Mouse (Mus musculus): ENCODE data around the gene Pramef12. TPM values are rescaled to one million over a fixed set of nuclear protein-coding genes. Genes with fewer than 3 reads are reported as not detected.

Gene Pramef12
- 0.29 TPM in 1 of 2 replicates, not detected in the other for polyA plus RNA-seq (2014; fragmentation: Nextera tagmentation; extraction: Ambion mirVana)

- WGBS = 71% methylated on average over 9 of the region's 9 CpGs
Measured at GRCm38 (mm10) chr4:144408290-144408689, at the start of gene Pramef12. Gene Pramef12 (minus strand): TSS chr4:144408464.

GRCm38 (mm10) chr4:144453217-144453616 is 45.0 kb upstream of the Pramef12 start, which contains the start of gene Gm9944:
Gene Gm9944 (minus strand): TSS chr4:144453317.
- no peaks in the 10 kb centered on the region for H3K4me1 ChIP-seq (ENCODE audit: control insufficient read depth, insufficient read depth, low read length)
- ATAC-seq (ENCODE audit: insufficient number of reproducible peaks, low FRiP score, low TSS enrichment, low read depth) (no peak), DNase-seq (ENCODE audit: low spot score) (no peak)
- H3K27ac ChIP-seq (replicated peaks; ENCODE audit: low read depth, low read length) = no peak within 1 kb of the TSS
- no peaks in the 10 kb centered on the region for H3K36me3 ChIP-seq (ENCODE audit: control insufficient read depth, insufficient read depth, low read length)
- no peak within 1 kb of the TSS for H3K4me2 ChIP-seq (ENCODE audit: low read depth, severe bottlenecking)
- H3K9ac ChIP-seq (ENCODE audit: low read length) = no peak within 1 kb of the TSS
- WGBS = 78% methylated on average over 2 of the region's 2 CpGs
- H3K27me3 ChIP-seq (ENCODE audit: control insufficient read depth, insufficient read depth, low read length) = no peaks in the 10 kb centered on the region
- no peak within 1 kb of the TSS for H3K4me3 ChIP-seq (ENCODE audit: low read depth, low read length)
- H3K9me3 ChIP-seq (ENCODE audit: control insufficient read depth, low read length) = no peaks in the 10 kb centered on the region

More at GRCm38 (mm10) chr4:144408290-144408689, at the start of gene Pramef12:
- Histone ChIP-seq H3K9me3 (ENCODE audit: control insufficient read depth, low read length) (no peaks in the 10 kb centered on the region), H3K27me3 (ENCODE audit: control insufficient read depth, insufficient read depth, low read length) (no peaks in the 10 kb centered on the region), H3K4me3 (ENCODE audit: low read depth, low read length) (no peak within 1 kb of the TSS), H3K4me2 (ENCODE audit: low read depth, severe bottlenecking) (no peak within 1 kb of the TSS), H3K27ac (replicated peaks; ENCODE audit: low read depth, low read length) (no peak within 1 kb of the TSS), H3K36me3 (ENCODE audit: control insufficient read depth, insufficient read depth, low read length) (no peaks in the 10 kb centered on the region), H3K9ac (ENCODE audit: low read length) (no peak within 1 kb of the TSS), H3K4me1 (ENCODE audit: control insufficient read depth, insufficient read depth, low read length) (no peaks in the 10 kb centered on the region)
- DNase-seq (ENCODE audit: low spot score) (no peak), ATAC-seq (ENCODE audit: insufficient number of reproducible peaks, low FRiP score, low TSS enrichment, low read depth) (no peak)

- H3K4me2 ChIP-seq (ENCODE audit: low read depth, severe bottlenecking) = no peak overlapping the region
- no peaks in the 10 kb centered on the region for H3K27me3 ChIP-seq (ENCODE audit: control insufficient read depth, insufficient read depth, low read length)
- no peaks in the 10 kb centered on the region for H3K4me1 ChIP-seq (ENCODE audit: control insufficient read depth, insufficient read depth, low read length)
- no peak overlapping the region for H3K4me3 ChIP-seq (ENCODE audit: low read depth, low read length)
- ATAC-seq (ENCODE audit: insufficient number of reproducible peaks, low FRiP score, low TSS enrichment, low read depth) (no peak), DNase-seq (ENCODE audit: low spot score) (no peak)
- H3K27ac ChIP-seq (replicated peaks; ENCODE audit: low read depth, low read length) = no peak overlapping the region
- H3K9me3 ChIP-seq (ENCODE audit: control insufficient read depth, low read length) = no peaks in the 10 kb centered on the region
- H3K36me3 ChIP-seq (ENCODE audit: control insufficient read depth, insufficient read depth, low read length) = no peaks in the 10 kb centered on the region
- 64% methylated on average over 2 of the region's 2 CpGs for WGBS
- no peak overlapping the region for H3K9ac ChIP-seq (ENCODE audit: low read length)
Measured at GRCm38 (mm10) chr4:144448546-144448945, 40.3 kb upstream of the Pramef12 start.

GRCm38 (mm10) chr4:144441582-144441981 is 33.3 kb upstream of the Pramef12 start:
- DNase-seq (ENCODE audit: low spot score) = no peak
- whole genome bisulfite sequencing = 64% methylated on average over 1 of the region's 1 CpGs
- Histone ChIP-seq H3K4me2 (ENCODE audit: low read depth, severe bottlenecking) (no peak overlapping the region), H3K27me3 (ENCODE audit: control insufficient read depth, insufficient read depth, low read length) (no peaks in the 10 kb centered on the region), H3K4me1 (ENCODE audit: control insufficient read depth, insufficient read depth, low read length) (no peaks in the 10 kb centered on the region), H3K4me3 (ENCODE audit: low read depth, low read length) (no peak overlapping the region), H3K9me3 (ENCODE audit: control insufficient read depth, low read length) (no peaks in the 10 kb centered on the region), H3K36me3 (ENCODE audit: control insufficient read depth, insufficient read depth, low read length) (no peaks in the 10 kb centered on the region), H3K27ac (replicated peaks; ENCODE audit: low read depth, low read length) (no peak overlapping the region), H3K9ac (ENCODE audit: low read length) (no peak overlapping the region)
- ATAC-seq (ENCODE audit: insufficient number of reproducible peaks, low FRiP score, low TSS enrichment, low read depth) = no peak

- no peaks in the 10 kb centered on the region for H3K4me1 ChIP-seq (ENCODE audit: control insufficient read depth, insufficient read depth, low read length)
- H3K27ac ChIP-seq (replicated peaks; ENCODE audit: low read depth, low read length) = no peak overlapping the region
- ATAC-seq (ENCODE audit: insufficient number of reproducible peaks, low FRiP score, low TSS enrichment, low read depth) = no peak
- no peak for DNase-seq (ENCODE audit: low spot score)
- H3K9me3 ChIP-seq (ENCODE audit: control insufficient read depth, low read length) = no peaks in the 10 kb centered on the region
- no peak overlapping the region for H3K4me2 ChIP-seq (ENCODE audit: low read depth, severe bottlenecking)
- WGBS = 93% methylated on average over 4 of the region's 4 CpGs
- no peak overlapping the region for H3K9ac ChIP-seq (ENCODE audit: low read length)
- no peaks in the 10 kb centered on the region for H3K27me3 ChIP-seq (ENCODE audit: control insufficient read depth, insufficient read depth, low read length)
- no peak overlapping the region for H3K4me3 ChIP-seq (ENCODE audit: low read depth, low read length)
- H3K36me3 ChIP-seq (ENCODE audit: control insufficient read depth, insufficient read depth, low read length) = no peaks in the 10 kb centered on the region
Measured at GRCm38 (mm10) chr4:144441095-144441494, 32.8 kb upstream of the Pramef12 start.

GRCm38 (mm10) chr4:144438672-144439071 is 30.4 kb upstream of the Pramef12 start, which contains the start of gene 1700012P22Rik:
Gene 1700012P22Rik (minus strand): TSS chr4:144438772.
- DNase-seq (ENCODE audit: low spot score) (no peak), ATAC-seq (ENCODE audit: insufficient number of reproducible peaks, low FRiP score, low TSS enrichment, low read depth) (no peak)
- no peak within 1 kb of the TSS for H3K4me2 ChIP-seq (ENCODE audit: low read depth, severe bottlenecking)
- no peaks in the 10 kb centered on the region for H3K9me3 ChIP-seq (ENCODE audit: control insufficient read depth, low read length)
- H3K36me3 ChIP-seq (ENCODE audit: control insufficient read depth, insufficient read depth, low read length) = no peaks in the 10 kb centered on the region
- no peaks in the 10 kb centered on the region for H3K4me1 ChIP-seq (ENCODE audit: control insufficient read depth, insufficient read depth, low read length)
- H3K4me3 ChIP-seq (ENCODE audit: low read depth, low read length) = no peak within 1 kb of the TSS
- no peak within 1 kb of the TSS for H3K9ac ChIP-seq (ENCODE audit: low read length)
- H3K27me3 ChIP-seq (ENCODE audit: control insufficient read depth, insufficient read depth, low read length) = no peaks in the 10 kb centered on the region
- no peak within 1 kb of the TSS for H3K27ac ChIP-seq (replicated peaks; ENCODE audit: low read depth, low read length)

- Histone ChIP-seq H3K27me3 (ENCODE audit: control insufficient read depth, insufficient read depth, low read length) (no peaks in the 10 kb centered on the region), H3K9ac (ENCODE audit: low read length) (no peak overlapping the region)
- 89% methylated on average over 5 of the region's 5 CpGs for WGBS
Measured at GRCm38 (mm10) chr4:144433216-144433615, 25.0 kb upstream of the Pramef12 start.

GRCm38 (mm10) chr4:144430723-144431122 is 22.5 kb upstream of the Pramef12 start:
- Histone ChIP-seq H3K9ac (ENCODE audit: low read length) (no peak overlapping the region), H3K4me1 (ENCODE audit: control insufficient read depth, insufficient read depth, low read length) (no peaks in the 10 kb centered on the region), H3K27ac (replicated peaks; ENCODE audit: low read depth, low read length) (no peak overlapping the region), H3K36me3 (ENCODE audit: control insufficient read depth, insufficient read depth, low read length) (no peaks in the 10 kb centered on the region), H3K4me2 (ENCODE audit: low read depth, severe bottlenecking) (no peak overlapping the region), H3K4me3 (ENCODE audit: low read depth, low read length) (no peak overlapping the region), H3K27me3 (ENCODE audit: control insufficient read depth, insufficient read depth, low read length) (no peaks in the 10 kb centered on the region), H3K9me3 (ENCODE audit: control insufficient read depth, low read length) (no peaks in the 10 kb centered on the region)
- WGBS = 86% methylated on average over 2 of the region's 2 CpGs
- ATAC-seq (ENCODE audit: insufficient number of reproducible peaks, low FRiP score, low TSS enrichment, low read depth) (no peak), DNase-seq (ENCODE audit: low spot score) (no peak)

More at GRCm38 (mm10) chr4:144433216-144433615, 25.0 kb upstream of the Pramef12 start:
- Histone ChIP-seq H3K27ac (replicated peaks; ENCODE audit: low read depth, low read length) (no peak overlapping the region), H3K4me1 (ENCODE audit: control insufficient read depth, insufficient read depth, low read length) (no peaks in the 10 kb centered on the region), H3K9me3 (ENCODE audit: control insufficient read depth, low read length) (no peaks in the 10 kb centered on the region), H3K36me3 (ENCODE audit: control insufficient read depth, insufficient read depth, low read length) (no peaks in the 10 kb centered on the region), H3K4me2 (ENCODE audit: low read depth, severe bottlenecking) (no peak overlapping the region), H3K4me3 (ENCODE audit: low read depth, low read length) (no peak overlapping the region)
- DNase-seq (ENCODE audit: low spot score) = no peak
- ATAC-seq (ENCODE audit: insufficient number of reproducible peaks, low FRiP score, low TSS enrichment, low read depth) = no peak

- no peaks in the 10 kb centered on the region for H3K27me3 ChIP-seq (ENCODE audit: control insufficient read depth, insufficient read depth, low read length)
- 16% methylated on average over 3 of the region's 3 CpGs for WGBS
- no peaks in the 10 kb centered on the region for H3K9me3 ChIP-seq (ENCODE audit: control insufficient read depth, low read length)
- no peak overlapping the region for H3K4me2 ChIP-seq (ENCODE audit: low read depth, severe bottlenecking)
- H3K4me1 ChIP-seq (ENCODE audit: control insufficient read depth, insufficient read depth, low read length) = no peaks in the 10 kb centered on the region
- ATAC-seq (ENCODE audit: insufficient number of reproducible peaks, low FRiP score, low TSS enrichment, low read depth) = no peak
- H3K27ac ChIP-seq (replicated peaks; ENCODE audit: low read depth, low read length) = no peak overlapping the region
- no peak overlapping the region for H3K4me3 ChIP-seq (ENCODE audit: low read depth, low read length)
- no peak overlapping the region for H3K9ac ChIP-seq (ENCODE audit: low read length)
- H3K36me3 ChIP-seq (ENCODE audit: control insufficient read depth, insufficient read depth, low read length) = no peaks in the 10 kb centered on the region
- DNase-seq (ENCODE audit: low spot score) = peak; percentile 41
Measured at GRCm38 (mm10) chr4:144428868-144429267, 20.6 kb upstream of the Pramef12 start.

All from limb, embryonic 11.5 days (tissue).